Mouse (Mus musculus) embryo, embryonic 11 days (tissue): ENCODE results near the gene Gna14.

Source experiments
- DNase-seq: peaks from one replicate; pipeline ENCODE4 v3.0.0-alpha.2; 2015

Gna14 gene

GRCm38 (mm10) chr19:16435531-16436231 is at the start of gene Gna14:
Gene Gna14, plus strand, starts transcription at chr19:16435762.
- DNase-seq: peak; percentile 82

- DNase-seq: no peak
Observed at GRCm38 (mm10) chr19:16386514-16386913, 49.0 kb upstream of the Gna14 start.

GRCm38 (mm10) chr19:16390192-16390795 is 45.3 kb upstream of the Gna14 start:
- no peak for DNase-seq

- no peak for DNase-seq
Observed at GRCm38 (mm10) chr19:16394381-16394780, 41.2 kb upstream of the Gna14 start.

- peak; percentile 13 for DNase-seq
Observed at GRCm38 (mm10) chr19:16403101-16403500, 32.5 kb upstream of the Gna14 start.

- DNase-seq: no peak
Observed at GRCm38 (mm10) chr19:16407727-16408126, 27.8 kb upstream of the Gna14 start.

- DNase-seq: no peak
Observed at GRCm38 (mm10) chr19:16411302-16411701, 24.3 kb upstream of the Gna14 start.

GRCm38 (mm10) chr19:16418086-16418663 is 17.4 kb upstream of the Gna14 start:
- no peak for DNase-seq

GRCm38 (mm10) chr19:16425596-16425995 is 10.0 kb upstream of the Gna14 start:
- no peak for DNase-seq

- no peak for DNase-seq
Observed at GRCm38 (mm10) chr19:16431368-16431767, 4.2 kb upstream of the Gna14 start.

- peak; percentile 49 for DNase-seq
Observed at GRCm38 (mm10) chr19:16434879-16435278, 683 bp upstream of the Gna14 start.

- peak; percentile 73 for DNase-seq
Observed at GRCm38 (mm10) chr19:16436335-16437169, 990 bp downstream of the Gna14 start.

- no peak for DNase-seq
Observed at GRCm38 (mm10) chr19:16437170-16437483, 1.6 kb downstream of the Gna14 start.

GRCm38 (mm10) chr19:16437906-16438305 is 2.3 kb downstream of the Gna14 start:
- DNase-seq: no peak

GRCm38 (mm10) chr19:16439278-16439677 is 3.7 kb downstream of the Gna14 start:
- peak; percentile 24 for DNase-seq

GRCm38 (mm10) chr19:16439834-16440233 is 4.3 kb downstream of the Gna14 start:
- DNase-seq: peak; percentile 38

- DNase-seq: no peak
Observed at GRCm38 (mm10) chr19:16441329-16441728, 5.8 kb downstream of the Gna14 start.

GRCm38 (mm10) chr19:16443335-16443734 is 7.8 kb downstream of the Gna14 start:
- no peak for DNase-seq

- DNase-seq: no peak
Observed at GRCm38 (mm10) chr19:16446612-16447011, 11.1 kb downstream of the Gna14 start.

GRCm38 (mm10) chr19:16447832-16448621 is 12.5 kb downstream of the Gna14 start:
- no peak for DNase-seq

GRCm38 (mm10) chr19:16448796-16449195 is 13.2 kb downstream of the Gna14 start:
- no peak for DNase-seq

- no peak for DNase-seq
Observed at GRCm38 (mm10) chr19:16450824-16451223, 15.3 kb downstream of the Gna14 start.

GRCm38 (mm10) chr19:16456181-16456580 is 20.6 kb downstream of the Gna14 start:
- no peak for DNase-seq
